Mouse (Mus musculus): Measurements from ENCODE around the gene Plekhj1. TPM values are rescaled to one million over a fixed set of nuclear protein-coding genes. Genes with fewer than 3 reads are reported as not detected.
A peak's percentile ranks its signal among the peaks of the same experiment; 100 is the strongest.

Gene Plekhj1
- polyA plus RNA-seq, 1 experiment from 2014 or later: 197 TPM

DNA sequence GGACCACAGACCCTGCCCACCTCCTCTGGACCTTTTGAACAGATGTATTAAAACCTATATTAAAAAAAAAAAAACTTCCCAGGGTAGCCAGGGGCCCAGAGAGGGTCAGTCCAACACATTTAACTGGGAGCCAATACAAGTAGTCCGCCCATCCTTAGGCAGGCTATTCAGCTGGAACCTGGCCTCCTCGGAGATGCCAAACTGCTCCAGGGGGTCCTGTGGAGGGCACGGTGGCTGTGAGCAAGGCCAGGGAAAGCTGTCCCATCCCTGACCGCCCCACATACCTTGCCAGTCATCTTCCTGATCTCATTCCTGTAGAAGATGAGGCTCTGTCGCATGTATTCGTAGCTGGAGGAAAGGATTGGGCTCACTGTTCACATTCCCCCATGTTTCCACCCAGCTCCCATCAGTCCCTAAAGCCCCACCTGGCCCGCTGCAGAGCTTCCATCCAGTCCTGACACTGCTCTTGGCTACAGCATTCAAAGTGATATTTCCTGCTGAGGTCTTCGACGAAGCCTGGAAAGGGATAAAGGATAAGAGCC is 2.0 kb downstream of the Plekhj1 start:
- Histone ChIP-seq H3K4me1 (peaks cover 47% of the 10 kb centered on the region), H3K9me3 (no peaks in the 10 kb centered on the region), H3K4me3 (peak overlapping the region; percentile 93), H3K27me3 (ENCODE audit: poor library complexity, severe bottlenecking) (no peaks in the 10 kb centered on the region), H3K27ac (no peak overlapping the region), H3K36me3 (replicated peaks) (peaks cover 72% of the 10 kb centered on the region)
- no peak for DNase-seq (ENCODE audit: extremely low spot score, low spot score)
- 88% methylated on average over 9 of the region's 9 CpGs for WGBS

DNA sequence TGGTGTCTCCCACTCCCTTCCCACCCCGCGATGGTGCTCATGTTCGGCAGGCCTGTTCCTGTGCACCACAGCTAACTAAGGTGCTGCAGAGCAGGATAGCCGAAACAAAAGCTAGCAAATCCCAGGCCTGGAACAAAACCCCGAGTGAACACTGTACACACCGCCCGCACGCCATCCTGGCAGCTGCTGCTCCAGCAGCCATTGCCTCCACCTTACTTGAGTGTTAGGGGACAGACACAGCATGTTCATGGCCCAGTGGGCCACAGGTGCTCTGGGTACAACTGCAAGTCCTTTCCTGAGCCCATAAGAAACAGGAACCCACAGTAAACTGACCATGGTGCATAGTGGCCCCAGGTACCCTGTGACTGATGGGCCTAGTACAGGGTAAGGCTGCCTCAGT is 3.7 kb downstream of the Plekhj1 start:
- Histone ChIP-seq H3K36me3 (replicated peaks) (peaks cover 72% of the 10 kb centered on the region), H3K27me3 (ENCODE audit: poor library complexity, severe bottlenecking) (no peaks in the 10 kb centered on the region), H3K4me1 (peaks cover 33% of the 10 kb centered on the region), H3K9me3 (no peaks in the 10 kb centered on the region), H3K4me3 (0 out of 2 replicates have a peak overlapping the region, but pooled peaks have one; percentile 9), H3K27ac (no peak overlapping the region)
- WGBS: 86% methylated on average over 8 of the region's 8 CpGs
- no peak for DNase-seq (ENCODE audit: extremely low spot score, low spot score)

DNA sequence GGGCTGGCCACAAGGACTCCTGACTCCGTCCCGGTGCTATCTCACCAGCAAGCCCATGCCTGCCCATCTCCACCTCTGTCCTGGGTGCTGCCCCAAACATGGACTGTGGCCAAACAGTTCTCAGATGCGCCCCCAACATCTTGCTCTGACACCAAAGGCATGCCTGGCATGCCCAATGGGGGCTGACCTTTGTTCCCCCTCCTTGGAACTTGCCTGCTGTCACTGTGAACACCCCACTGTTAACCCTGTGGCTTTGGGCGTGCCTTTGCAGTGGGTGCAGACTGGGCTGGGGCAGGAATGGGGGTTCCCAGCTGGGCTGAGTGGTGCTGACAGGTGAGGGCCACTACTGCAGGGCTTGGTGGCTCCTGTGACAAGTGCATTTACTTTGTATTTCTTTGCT is 4.6 kb downstream of the Plekhj1 start:
- 88% methylated on average over 4 of the region's 4 CpGs for WGBS
- no peak for DNase-seq (ENCODE audit: extremely low spot score, low spot score)
- Histone ChIP-seq H3K27me3 (ENCODE audit: poor library complexity, severe bottlenecking) (no peaks in the 10 kb centered on the region), H3K27ac (no peak overlapping the region), H3K4me1 (peaks cover 27% of the 10 kb centered on the region), H3K4me3 (no peak overlapping the region), H3K9me3 (no peaks in the 10 kb centered on the region), H3K36me3 (replicated peaks) (peaks cover 81% of the 10 kb centered on the region)

- no peak for DNase-seq (ENCODE audit: extremely low spot score, low spot score)
- Histone ChIP-seq H3K4me3 (peak overlapping the region; percentile 10; the same call in 1 of the 2 replicates), H3K27me3 (ENCODE audit: poor library complexity, severe bottlenecking) (no peaks in the 10 kb centered on the region), H3K36me3 (replicated peaks) (peaks cover 87% of the 10 kb centered on the region), H3K4me1 (peaks cover 27% of the 10 kb centered on the region), H3K27ac (0 out of 2 replicates have a peak overlapping the region, but pooled peaks have one; percentile 0), H3K9me3 (no peaks in the 10 kb centered on the region)
- 92% methylated on average over 13 of the region's 13 CpGs for WGBS
Observed at GRCm38 (mm10) chr10:80793033-80793784, 5.2 kb downstream of the Plekhj1 start.

DNA sequence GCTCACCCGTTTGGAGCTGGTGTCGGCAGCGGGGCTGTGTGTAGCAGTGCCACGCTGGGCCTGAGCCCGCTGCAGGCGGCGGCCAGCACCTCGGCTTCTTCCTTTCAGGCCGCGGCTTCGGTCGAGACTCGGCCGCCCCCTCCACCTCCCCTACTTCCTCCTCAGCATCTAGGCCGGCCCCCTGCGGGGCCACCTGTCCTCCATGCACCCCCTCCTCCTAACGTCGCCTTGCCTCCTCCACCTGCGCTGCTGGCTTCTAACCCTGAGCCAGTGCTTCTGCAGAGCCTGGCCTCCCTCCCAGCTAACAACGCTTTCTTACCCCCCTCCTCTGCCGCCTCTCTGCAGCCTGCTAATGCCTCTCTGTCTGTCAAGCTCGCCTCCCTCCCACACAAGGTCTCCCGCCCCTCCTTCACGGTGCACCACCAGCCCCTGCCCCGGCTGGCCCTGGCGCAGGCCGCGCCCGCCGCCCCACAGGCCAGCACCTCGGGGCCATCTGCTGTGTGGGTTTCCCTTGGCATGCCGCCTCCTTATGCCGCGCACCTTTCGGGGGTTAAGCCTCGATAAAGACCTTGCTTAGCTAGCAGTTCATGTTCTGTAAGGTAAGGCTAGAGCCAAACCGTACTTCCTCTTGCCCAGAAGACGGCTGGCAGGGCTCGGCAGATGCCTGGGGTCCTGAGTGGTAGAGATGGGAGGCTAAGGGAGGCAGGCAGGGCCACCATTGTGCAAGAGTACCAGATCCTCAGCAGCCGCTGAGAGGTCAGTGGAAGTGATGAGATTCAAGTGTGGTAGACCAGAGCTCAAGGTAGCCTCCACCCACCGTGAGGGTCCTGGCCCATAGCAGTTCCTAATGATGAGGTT is 6.0 kb downstream of the Plekhj1 start:
- 0 out of 2 replicates have a peak overlapping the region, but pooled peaks have one; percentile 0 for H3K27ac ChIP-seq
- 80% methylated on average over 41 of the region's 41 CpGs for WGBS
- no peak for DNase-seq (ENCODE audit: extremely low spot score, low spot score)
- no peak overlapping the region for H3K4me3 ChIP-seq
- peaks cover 20% of the 10 kb centered on the region for H3K4me1 ChIP-seq
- peaks cover 95% of the 10 kb centered on the region for H3K36me3 ChIP-seq (replicated peaks)
- no peaks in the 10 kb centered on the region for H3K9me3 ChIP-seq
- no peaks in the 10 kb centered on the region for H3K27me3 ChIP-seq (ENCODE audit: poor library complexity, severe bottlenecking)

- 0 out of 2 replicates have a peak overlapping the region, but pooled peaks have one; percentile 14 for H3K4me3 ChIP-seq
- DNase-seq (ENCODE audit: extremely low spot score, low spot score): no peak
- no peaks in the 10 kb centered on the region for H3K9me3 ChIP-seq
- H3K4me1 ChIP-seq: peaks cover 12% of the 10 kb centered on the region
- no peak overlapping the region for H3K27ac ChIP-seq
- H3K27me3 ChIP-seq (ENCODE audit: poor library complexity, severe bottlenecking): no peaks in the 10 kb centered on the region
- WGBS: 86% methylated on average over 33 of the region's 33 CpGs
- H3K36me3 ChIP-seq (replicated peaks): peaks cover 99% of the 10 kb centered on the region
Observed at GRCm38 (mm10) chr10:80791476-80792174, 6.8 kb downstream of the Plekhj1 start.

GRCm38 (mm10) chr10:80790761-80791404 is 7.5 kb downstream of the Plekhj1 start:
- DNase-seq (ENCODE audit: extremely low spot score, low spot score): no peak
- H3K27me3 ChIP-seq (ENCODE audit: poor library complexity, severe bottlenecking): no peaks in the 10 kb centered on the region
- 0 out of 2 replicates have a peak overlapping the region, but pooled peaks have one; percentile 6 for H3K27ac ChIP-seq
- H3K9me3 ChIP-seq: no peaks in the 10 kb centered on the region
- 0 out of 2 replicates have a peak overlapping the region, but pooled peaks have one; percentile 11 for H3K4me3 ChIP-seq
- peaks cover 5% of the 10 kb centered on the region for H3K4me1 ChIP-seq
- WGBS: 89% methylated on average over 19 of the region's 19 CpGs
- H3K36me3 ChIP-seq (replicated peaks): peaks cover 99% of the 10 kb centered on the region

GRCm38 (mm10) chr10:80787517-80787916 is 10.9 kb downstream of the Plekhj1 start:
- H3K4me1 ChIP-seq: peaks cover 2% of the 10 kb centered on the region
- peaks cover 99% of the 10 kb centered on the region for H3K36me3 ChIP-seq (replicated peaks)
- H3K27ac ChIP-seq: no peak overlapping the region
- 90% methylated on average over 2 of the region's 2 CpGs for WGBS
- DNase-seq (ENCODE audit: extremely low spot score, low spot score): no peak
- no peaks in the 10 kb centered on the region for H3K27me3 ChIP-seq (ENCODE audit: poor library complexity, severe bottlenecking)
- H3K4me3 ChIP-seq: no peak overlapping the region
- H3K9me3 ChIP-seq: no peaks in the 10 kb centered on the region

DNA sequence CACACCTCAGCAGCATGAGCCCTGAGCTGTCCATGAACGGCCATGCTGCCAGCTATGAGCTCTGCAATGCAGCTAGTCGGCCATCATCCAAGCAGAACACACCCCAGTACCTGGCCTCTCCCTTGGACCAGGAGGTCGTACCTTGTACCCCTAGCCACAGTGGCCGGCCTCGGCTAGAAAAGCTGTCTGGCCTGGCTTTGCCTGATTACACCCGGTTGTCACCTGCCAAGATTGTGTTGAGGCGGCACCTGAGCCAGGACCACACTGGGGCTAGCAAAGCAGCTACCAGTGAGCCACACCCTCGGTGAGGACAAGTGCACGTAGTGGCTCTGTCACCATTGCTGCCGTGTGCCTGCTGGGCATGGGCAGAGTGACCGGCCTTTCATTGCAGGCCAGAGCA is 12.5 kb downstream of the Plekhj1 start:
- no peaks in the 10 kb centered on the region for H3K9me3 ChIP-seq
- no peaks in the 10 kb centered on the region for H3K27me3 ChIP-seq (ENCODE audit: poor library complexity, severe bottlenecking)
- no peak overlapping the region for H3K27ac ChIP-seq
- H3K36me3 ChIP-seq (replicated peaks): peaks cover 99% of the 10 kb centered on the region
- H3K4me3 ChIP-seq: no peak overlapping the region
- DNase-seq (ENCODE audit: extremely low spot score, low spot score): no peak
- 94% methylated on average over 11 of the region's 11 CpGs for WGBS
- no peaks in the 10 kb centered on the region; the same call in 1 of the 2 replicates for H3K4me1 ChIP-seq

- no peaks in the 10 kb centered on the region for H3K27me3 ChIP-seq (ENCODE audit: poor library complexity, severe bottlenecking)
- H3K27ac ChIP-seq: no peak overlapping the region
- no peaks in the 10 kb centered on the region for H3K4me1 ChIP-seq
- WGBS: 84% methylated on average over 12 of the region's 12 CpGs
- DNase-seq (ENCODE audit: extremely low spot score, low spot score): no peak
- peaks cover 98% of the 10 kb centered on the region for H3K36me3 ChIP-seq (replicated peaks)
- no peak overlapping the region for H3K4me3 ChIP-seq
- H3K9me3 ChIP-seq: no peaks in the 10 kb centered on the region
Observed at GRCm38 (mm10) chr10:80784871-80785270, 13.6 kb downstream of the Plekhj1 start.

- Histone ChIP-seq H3K36me3 (replicated peaks) (peaks cover 99% of the 10 kb centered on the region), H3K4me1 (no peaks in the 10 kb centered on the region), H3K27me3 (ENCODE audit: poor library complexity, severe bottlenecking) (no peaks in the 10 kb centered on the region), H3K27ac (no peak overlapping the region), H3K4me3 (no peak overlapping the region), H3K9me3 (no peaks in the 10 kb centered on the region)
- 95% methylated on average over 2 of the region's 2 CpGs for WGBS
- DNase-seq (ENCODE audit: extremely low spot score, low spot score): no peak
Observed at GRCm38 (mm10) chr10:80784302-80784701, 14.1 kb downstream of the Plekhj1 start.

DNA sequence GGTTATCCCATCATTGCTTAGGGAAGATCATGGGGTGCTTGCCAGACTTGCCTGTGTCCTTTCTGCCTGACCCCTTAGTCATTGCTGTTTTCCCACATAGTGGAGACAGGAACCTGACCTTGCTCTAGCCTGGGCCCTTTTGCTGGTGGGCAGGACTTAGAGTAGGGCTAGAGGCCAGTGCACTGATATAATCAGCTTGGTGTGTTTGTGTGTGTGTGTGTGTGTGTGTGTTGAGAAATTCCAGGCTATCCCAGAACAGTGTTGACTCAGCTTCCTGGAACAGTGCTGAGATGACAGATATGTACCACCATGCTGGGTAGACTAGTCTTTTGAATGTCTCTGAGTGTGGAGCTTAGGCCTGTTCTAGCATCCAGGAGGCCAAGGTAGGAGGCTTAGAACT is 18.9 kb downstream of the Plekhj1 start:
- H3K36me3 ChIP-seq (replicated peaks): peaks cover 99% of the 10 kb centered on the region
- H3K27me3 ChIP-seq (ENCODE audit: poor library complexity, severe bottlenecking): no peaks in the 10 kb centered on the region
- DNase-seq (ENCODE audit: extremely low spot score, low spot score): no peak
- no peaks in the 10 kb centered on the region for H3K4me1 ChIP-seq
- no peak overlapping the region for H3K4me3 ChIP-seq
- no peak overlapping the region for H3K27ac ChIP-seq
- H3K9me3 ChIP-seq: no peaks in the 10 kb centered on the region

All from forebrain, embryonic 10.5 days (tissue).